Mouse (Mus musculus) heart, embryonic 16.5 days (tissue): ENCODE results near the gene Vcl. TPM values are rescaled to one million over a fixed set of nuclear protein-coding genes. Genes with fewer than 3 reads are reported as not detected.

Experiments used
- ATAC-seq: fragments of 200-750 bp; cut with Nextera tagmentation; replicated peaks from 2 replicates; pipeline ENCODE4 v1.8.0; 2017; ENCODE audit warnings: moderate number of reproducible peaks; ENCODE audit not compliant: insufficient read depth, low FRiP score; ENCODE audit errors: extremely low read depth
- H3K27ac ChIP-seq: fragments of 300-500 bp; sonication (generic); 2 replicates; pipeline ENCODE4 v1.5.1; 2014; ENCODE audit warnings: mild to moderate bottlenecking, low read length, control low read depth, moderate library complexity
- H3K27me3 ChIP-seq: fragments of 300-500 bp; sonication (generic); 2 replicates; pipeline ENCODE4 v1.6.1; 2014; ENCODE audit warnings: low read length, mixed read lengths; ENCODE audit not compliant: control insufficient read depth, insufficient read depth
- H3K36me3 ChIP-seq: fragments of 300-500 bp; sonication (generic); 2 replicates; pipeline ENCODE4 v1.6.1; 2014; ENCODE audit not compliant: control insufficient read depth, insufficient read depth
- H3K4me1 ChIP-seq: fragments of 300-500 bp; sonication (generic); 2 replicates; pipeline ENCODE4 v1.6.1; 2014; ENCODE audit warnings: low read length, mixed read lengths; ENCODE audit not compliant: control insufficient read depth, insufficient read depth
- H3K4me2 ChIP-seq: fragments of 300-500 bp; sonication (generic); 2 replicates; pipeline ENCODE4 v1.6.1; 2014; ENCODE audit warnings: low read depth, mild to moderate bottlenecking, control low read depth, low read length
- H3K4me3 ChIP-seq: fragments of 300-500 bp; sonication (generic); 2 replicates; pipeline ENCODE4 v1.5.1; 2014; ENCODE audit warnings: mild to moderate bottlenecking, control low read depth, low read length
- H3K9ac ChIP-seq: fragments of 300-500 bp; sonication (generic); 2 replicates; pipeline ENCODE4 v1.6.1; 2014; ENCODE audit warnings: low read length, control low read depth
- H3K9me3 ChIP-seq: fragments of 300-500 bp; sonication (generic); replicated peaks from 2 replicates; pipeline ENCODE4 v1.6.1; 2016; ENCODE audit warnings: low read length; ENCODE audit not compliant: control insufficient read depth
- WGBS: fragments of 180-500 bp; shearing (Covaris S2); extraction: QIAGEN DNeasy Blood & Tissue Kit; methylation state at CpG from one replicate; pipeline ENCODE4 v1.1.7; 2014; 5-methylcytosine and 5-hydroxymethylcytosine counted together
- polyA plus RNA-seq: library from polyadenylated mRNA; unstranded; fragments of >200 nt; fragmentation: Nextera tagmentation; extraction: Ambion mirVana; gene quantifications from 2 replicates; pipeline ENCODE4 v1.2.1, GENCODE M21; 2015

Gene Vcl
- polyA plus RNA-seq, 1 experiment from 2014 or later: 89.3 TPM

DNA sequence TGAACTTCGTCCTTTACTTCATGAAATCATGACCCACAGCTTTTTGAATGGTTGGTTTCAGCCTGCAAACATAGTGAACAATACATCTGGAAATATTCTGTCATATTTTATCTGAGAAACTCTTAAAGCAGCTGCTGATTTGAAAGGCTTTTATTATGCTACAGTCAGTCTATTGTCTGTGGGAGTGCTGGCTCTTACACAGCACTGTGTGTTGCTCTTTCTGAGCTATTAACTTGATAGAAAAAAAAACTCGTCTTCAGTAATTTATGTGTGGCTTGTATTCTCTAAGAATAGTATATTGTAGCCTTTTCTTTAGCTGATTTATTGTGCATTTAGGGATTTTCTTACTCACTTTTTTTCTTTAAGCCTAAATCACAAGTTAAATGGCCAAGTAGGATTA lies 35.1 kb downstream of the Vcl start:
- Histone ChIP-seq H3K4me2 (no peak overlapping the region), H3K27ac (no peak overlapping the region), H3K9me3 (no peaks in the 10 kb centered on the region), H3K4me3 (no peak overlapping the region), H3K9ac (no peak overlapping the region), H3K36me3 (0 out of 2 replicates have a peak, but pooled peaks cover 2% of the 10 kb centered on the region), H3K27me3 (no peaks in the 10 kb centered on the region), H3K4me1 (0 out of 2 replicates have a peak, but pooled peaks cover 5% of the 10 kb centered on the region)
- no peak for ATAC-seq
- WGBS: 51% methylated on average over 2 of the region's 2 CpGs

DNA sequence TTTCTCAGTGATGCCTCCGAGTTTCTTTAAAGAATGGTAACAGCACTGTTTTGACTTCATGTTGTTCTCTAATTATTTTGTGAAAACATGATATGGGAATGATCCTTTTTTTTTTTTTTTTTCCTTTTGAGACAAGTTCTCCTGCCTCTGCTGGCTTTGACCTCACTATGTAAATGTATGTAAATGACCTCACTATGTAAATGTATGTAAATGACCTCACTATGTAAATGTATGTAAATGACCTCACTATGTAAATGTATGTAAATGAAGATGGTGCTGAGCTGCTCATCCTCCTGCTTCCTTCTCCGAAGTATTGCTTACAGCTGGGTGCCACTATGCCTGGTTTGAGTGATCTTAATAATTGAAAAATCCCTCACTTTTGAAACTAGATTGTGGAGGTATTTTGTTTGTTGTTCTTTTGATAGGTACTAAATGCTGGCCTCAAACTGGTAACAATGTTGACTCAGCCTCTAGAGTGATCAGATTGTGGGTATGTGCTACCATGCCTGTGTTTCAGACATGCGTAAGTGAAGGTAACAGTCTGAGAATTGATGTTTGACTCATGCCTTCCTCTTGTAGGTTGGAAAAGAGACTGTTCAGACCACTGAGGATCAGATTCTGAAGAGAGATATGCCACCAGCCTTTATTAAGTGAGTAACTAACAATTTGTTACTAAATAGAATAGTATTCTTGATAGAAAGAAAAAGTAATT lies 37.9 kb downstream of the Vcl start:
- ATAC-seq: no peak

GRCm38 (mm10) chr14:20969066-20969465 lies 39.9 kb downstream of the Vcl start:
- Histone ChIP-seq H3K4me1 (peaks cover 10% of the 10 kb centered on the region), H3K9me3 (no peaks in the 10 kb centered on the region), H3K27me3 (no peaks in the 10 kb centered on the region), H3K36me3 (0 out of 2 replicates have a peak, but pooled peaks cover 2% of the 10 kb centered on the region), H3K27ac (no peak overlapping the region), H3K9ac (no peak overlapping the region), H3K4me3 (no peak overlapping the region), H3K4me2 (no peak overlapping the region)
- no peak for ATAC-seq
- 90% methylated on average over 1 of the region's 1 CpGs for WGBS

More for the DNA sequence above, 37.9 kb downstream of the Vcl start:
- no peak overlapping the region for H3K4me2 ChIP-seq
- WGBS: 87% methylated on average over 3 of the region's 3 CpGs
- no peak overlapping the region for H3K27ac ChIP-seq
- 0 out of 2 replicates have a peak, but pooled peaks cover 2% of the 10 kb centered on the region for H3K36me3 ChIP-seq
- no peaks in the 10 kb centered on the region for H3K9me3 ChIP-seq
- H3K4me3 ChIP-seq: no peak overlapping the region
- peaks cover 10% of the 10 kb centered on the region for H3K4me1 ChIP-seq
- H3K9ac ChIP-seq: no peak overlapping the region
- H3K27me3 ChIP-seq: no peaks in the 10 kb centered on the region

DNA sequence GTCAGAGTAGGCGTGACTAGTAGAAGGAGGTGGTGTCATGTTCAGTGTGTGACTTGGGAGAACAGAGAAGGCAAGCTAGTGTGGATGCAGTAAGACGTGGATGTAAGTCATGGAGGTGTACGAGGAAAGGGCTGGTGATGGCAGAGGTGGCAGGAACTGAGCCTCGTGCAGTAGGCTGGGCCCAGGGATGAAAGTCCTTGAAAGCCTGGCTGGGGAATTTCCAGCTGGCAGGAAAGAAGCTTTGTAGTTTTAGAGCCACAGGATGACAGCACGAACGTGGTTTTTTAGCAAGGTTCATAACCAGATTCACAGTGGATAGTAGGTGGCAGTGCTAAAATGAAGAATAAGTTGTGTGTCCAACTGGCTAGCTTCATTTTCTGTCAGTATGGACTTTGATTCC lies 41.2 kb downstream of the Vcl start:
- Histone ChIP-seq H3K4me3 (no peak overlapping the region), H3K9me3 (no peaks in the 10 kb centered on the region), H3K36me3 (0 out of 2 replicates have a peak, but pooled peaks cover 2% of the 10 kb centered on the region), H3K9ac (no peak overlapping the region), H3K4me1 (peaks cover 10% of the 10 kb centered on the region), H3K4me2 (no peak overlapping the region; the same call in 1 of the 2 replicates), H3K27me3 (no peaks in the 10 kb centered on the region), H3K27ac (peak overlapping the region; percentile 74)
- 0 out of 2 replicates have a peak, but pooled peaks have one; percentile 19 for ATAC-seq
- 39% methylated on average over 6 of the region's 6 CpGs for WGBS

DNA sequence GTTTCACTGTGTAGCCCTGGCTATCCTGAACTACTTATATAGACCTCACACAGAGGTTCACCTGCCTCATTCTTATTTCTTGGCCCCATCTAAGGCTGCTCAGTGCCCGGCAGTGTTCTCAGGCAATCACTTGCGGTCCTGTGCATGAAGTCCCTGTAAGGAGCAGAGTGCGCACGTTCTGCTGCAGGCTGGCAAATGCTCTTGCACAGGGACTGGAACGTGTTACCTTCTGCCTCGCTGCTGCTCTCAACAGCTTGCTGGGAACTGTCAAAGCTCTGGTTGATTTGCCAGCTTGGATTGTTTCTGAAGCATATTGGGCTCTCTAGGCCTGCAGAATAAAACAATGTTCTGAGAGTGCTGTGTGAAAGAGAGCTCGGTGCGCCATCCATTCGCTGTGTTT lies 41.7 kb downstream of the Vcl start:
- Histone ChIP-seq H3K9ac (no peak overlapping the region), H3K27ac (peak overlapping the region; percentile 74), H3K27me3 (no peaks in the 10 kb centered on the region), H3K4me1 (peaks cover 10% of the 10 kb centered on the region), H3K4me2 (no peak overlapping the region), H3K36me3 (0 out of 2 replicates have a peak, but pooled peaks cover 2% of the 10 kb centered on the region), H3K9me3 (no peaks in the 10 kb centered on the region), H3K4me3 (no peak overlapping the region)
- 56% methylated on average over 9 of the region's 9 CpGs for WGBS
- peak; percentile 85 for ATAC-seq

DNA sequence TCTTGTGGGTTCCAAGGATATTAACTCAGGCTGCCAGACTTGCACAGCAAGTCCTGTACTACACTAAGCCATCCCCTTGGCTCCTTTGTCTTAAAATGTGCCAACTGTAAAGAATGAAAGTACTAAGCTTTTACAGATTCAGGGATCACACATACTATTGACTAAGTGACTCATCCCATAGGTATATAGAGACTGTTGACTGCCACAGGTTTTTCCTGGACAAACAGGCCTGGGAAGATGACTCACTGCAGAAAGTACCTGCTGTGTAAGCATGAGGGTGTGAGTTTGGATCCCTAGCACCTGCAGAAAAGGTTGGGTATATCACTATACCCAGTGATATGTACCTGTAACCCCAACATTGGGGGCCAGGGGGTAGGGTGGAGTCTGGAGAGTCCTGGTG lies 44.6 kb downstream of the Vcl start:
- no peak for ATAC-seq
- peaks cover 27% of the 10 kb centered on the region for H3K4me1 ChIP-seq

DNA sequence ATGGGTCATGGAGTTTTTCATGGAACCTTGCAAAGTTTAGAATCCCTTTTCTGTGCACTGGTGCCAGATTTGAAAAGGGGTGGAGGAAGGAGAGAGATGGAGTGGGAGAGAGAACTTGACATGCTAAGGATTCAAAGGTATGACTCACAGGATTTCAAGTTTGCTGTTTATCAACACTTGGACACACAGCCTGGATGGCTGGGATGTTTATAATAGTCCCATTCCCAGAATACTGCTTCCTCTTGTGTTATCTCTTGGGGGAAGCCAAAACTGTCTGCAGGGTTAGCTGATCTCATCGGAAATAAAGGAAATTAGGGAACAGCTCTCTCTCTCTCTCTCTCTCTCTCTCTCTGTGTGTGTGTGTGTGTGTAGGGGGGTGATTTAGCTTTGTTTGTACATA lies 47.5 kb downstream of the Vcl start:
- no peak overlapping the region for H3K9ac ChIP-seq
- no peaks in the 10 kb centered on the region for H3K27me3 ChIP-seq
- H3K4me2 ChIP-seq: no peak overlapping the region
- 29% methylated on average over 1 of the region's 1 CpGs for WGBS
- peaks cover 17% of the 10 kb centered on the region for H3K4me1 ChIP-seq
- no peaks in the 10 kb centered on the region for H3K36me3 ChIP-seq
- no peak overlapping the region for H3K4me3 ChIP-seq
- H3K27ac ChIP-seq: peak overlapping the region; percentile 31
- no peaks in the 10 kb centered on the region for H3K9me3 ChIP-seq
- ATAC-seq: no peak

More for the DNA sequence above, 44.6 kb downstream of the Vcl start:
- no peak overlapping the region for H3K4me2 ChIP-seq
- H3K36me3 ChIP-seq: no peaks in the 10 kb centered on the region
- H3K27me3 ChIP-seq: no peaks in the 10 kb centered on the region
- no peaks in the 10 kb centered on the region for H3K9me3 ChIP-seq
- H3K4me3 ChIP-seq: no peak overlapping the region
- H3K27ac ChIP-seq: no peak overlapping the region
- no peak overlapping the region for H3K9ac ChIP-seq

DNA sequence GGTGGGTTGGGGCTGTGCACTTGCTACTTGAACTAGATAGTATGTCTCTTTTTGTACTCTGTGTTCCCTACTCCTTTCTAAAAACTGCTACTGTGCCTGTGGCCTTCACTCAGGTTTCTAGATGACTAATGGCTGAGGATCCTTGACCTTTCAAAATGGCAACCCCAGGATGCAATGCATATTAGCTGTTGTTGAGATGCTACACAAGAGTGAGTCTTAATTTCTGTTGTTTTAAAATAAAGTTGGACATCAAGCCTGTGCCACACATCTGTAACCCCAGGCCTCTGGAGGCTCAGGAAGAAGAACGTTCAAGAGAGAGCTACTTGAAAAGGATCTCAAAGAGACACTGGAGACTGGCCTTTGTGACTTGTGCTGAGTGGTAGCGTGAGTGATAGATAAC lies 48.5 kb downstream of the Vcl start:
- Histone ChIP-seq H3K4me1 (peaks cover 17% of the 10 kb centered on the region), H3K27ac (peak overlapping the region; percentile 55), H3K27me3 (no peaks in the 10 kb centered on the region), H3K9ac (no peak overlapping the region), H3K4me2 (no peak overlapping the region), H3K4me3 (no peak overlapping the region), H3K36me3 (peaks cover 3% of the 10 kb centered on the region), H3K9me3 (no peaks in the 10 kb centered on the region)
- 29% methylated on average over 2 of the region's 2 CpGs for WGBS
- no peak for ATAC-seq

GRCm38 (mm10) chr14:20983832-20984231 lies 54.6 kb downstream of the Vcl start:
- Histone ChIP-seq H3K4me3 (no peak overlapping the region), H3K4me2 (no peak overlapping the region), H3K9ac (no peak overlapping the region), H3K4me1 (peaks cover 6% of the 10 kb centered on the region), H3K27ac (no peak overlapping the region; the same call in 1 of the 2 replicates), H3K36me3 (peaks cover 24% of the 10 kb centered on the region), H3K27me3 (no peaks in the 10 kb centered on the region), H3K9me3 (no peaks in the 10 kb centered on the region)
- 26% methylated on average over 2 of the region's 2 CpGs for WGBS
- ATAC-seq: peak; percentile 45; the same call in 1 of the 2 replicates
